Mouse (Mus musculus) lung, embryonic 15.5 days (tissue): ENCODE results near the gene Pidd1. TPM values are rescaled to one million over a fixed set of nuclear protein-coding genes. Genes with fewer than 3 reads are reported as not detected.

Source experiments
- ATAC-seq: fragments of 200-750 bp; cut with Nextera tagmentation; 2 replicates; pipeline ENCODE4 v1.8.0; 2017; ENCODE audit warnings: moderate number of reproducible peaks, borderline replicate concordance; ENCODE audit not compliant: low FRiP score, low TSS enrichment; ENCODE audit errors: extremely low read depth
- H3K27ac ChIP-seq: fragments of 300-500 bp; sonication (generic); 2 replicates; pipeline ENCODE4 v1.5.1; 2015; ENCODE audit warnings: moderate library complexity, mild to moderate bottlenecking, inconsistent platforms
- H3K27me3 ChIP-seq: fragments of 300-500 bp; sonication (generic); 2 replicates; pipeline ENCODE4 v1.6.1; 2015; ENCODE audit warnings: inconsistent platforms
- H3K36me3 ChIP-seq: fragments of 300-500 bp; sonication (generic); 2 replicates; pipeline ENCODE4 v1.6.1; 2015; ENCODE audit warnings: inconsistent platforms
- H3K4me1 ChIP-seq: fragments of 300-500 bp; sonication (generic); 2 replicates; pipeline ENCODE4 v1.6.1; 2015; ENCODE audit warnings: inconsistent platforms
- H3K4me2 ChIP-seq: fragments of 300-500 bp; sonication (generic); 2 replicates; pipeline ENCODE4 v1.6.1; 2015; ENCODE audit warnings: inconsistent platforms, mild to moderate bottlenecking, moderate library complexity
- H3K4me3 ChIP-seq: fragments of 300-500 bp; sonication (generic); 2 replicates; pipeline ENCODE4 v1.5.1; 2015; ENCODE audit warnings: mild to moderate bottlenecking, inconsistent platforms
- H3K9ac ChIP-seq: fragments of 300-500 bp; sonication (generic); 2 replicates; pipeline ENCODE4 v1.6.1; 2015; ENCODE audit warnings: inconsistent platforms
- H3K9me3 ChIP-seq: fragments of 300-500 bp; sonication (generic); 2 replicates; pipeline ENCODE4 v1.6.1; 2016; ENCODE audit warnings: inconsistent platforms
- WGBS: fragments of 180-500 bp; shearing (Covaris S2); methylation state at CpG from one replicate; pipeline ENCODE4 v1.1.7; 2015; 5-methylcytosine and 5-hydroxymethylcytosine counted together
- polyA plus RNA-seq: library from polyadenylated mRNA; unstranded; fragments of >200 nt; fragmentation: Nextera tagmentation; extraction: Ambion mirVana; gene quantifications from 2 replicates; pipeline ENCODE4 v1.2.1, GENCODE M21; 2015

The Pidd1 gene
- polyA plus RNA-seq, 1 experiment from 2014 or later, result 15.8 TPM

DNA sequence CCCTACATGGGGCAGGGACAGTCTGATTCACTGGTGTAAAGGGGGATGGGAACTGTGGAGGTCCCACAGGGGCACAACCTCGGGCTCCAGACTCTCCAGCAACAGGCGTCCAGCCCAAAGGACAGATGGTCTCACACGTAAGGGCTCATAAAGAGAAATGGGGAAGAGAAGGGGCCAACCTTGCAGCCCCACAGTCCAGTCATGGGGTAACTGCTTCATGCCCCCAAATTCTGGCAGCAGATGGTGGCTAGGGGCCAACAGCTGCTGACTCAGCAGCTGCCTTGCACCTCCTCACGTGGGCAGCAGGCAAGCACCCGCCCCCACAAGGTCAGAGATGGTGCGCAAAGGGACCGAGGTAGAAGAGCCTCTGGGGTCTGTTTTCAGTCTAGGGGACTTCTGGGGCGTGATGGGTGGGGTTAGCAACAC is 11.6 kb downstream of the Pidd1 start:
- peaks cover 29% of the 10 kb centered on the region for H3K4me1 ChIP-seq
- 74% methylated on average over 8 of the region's 8 CpGs for WGBS

DNA sequence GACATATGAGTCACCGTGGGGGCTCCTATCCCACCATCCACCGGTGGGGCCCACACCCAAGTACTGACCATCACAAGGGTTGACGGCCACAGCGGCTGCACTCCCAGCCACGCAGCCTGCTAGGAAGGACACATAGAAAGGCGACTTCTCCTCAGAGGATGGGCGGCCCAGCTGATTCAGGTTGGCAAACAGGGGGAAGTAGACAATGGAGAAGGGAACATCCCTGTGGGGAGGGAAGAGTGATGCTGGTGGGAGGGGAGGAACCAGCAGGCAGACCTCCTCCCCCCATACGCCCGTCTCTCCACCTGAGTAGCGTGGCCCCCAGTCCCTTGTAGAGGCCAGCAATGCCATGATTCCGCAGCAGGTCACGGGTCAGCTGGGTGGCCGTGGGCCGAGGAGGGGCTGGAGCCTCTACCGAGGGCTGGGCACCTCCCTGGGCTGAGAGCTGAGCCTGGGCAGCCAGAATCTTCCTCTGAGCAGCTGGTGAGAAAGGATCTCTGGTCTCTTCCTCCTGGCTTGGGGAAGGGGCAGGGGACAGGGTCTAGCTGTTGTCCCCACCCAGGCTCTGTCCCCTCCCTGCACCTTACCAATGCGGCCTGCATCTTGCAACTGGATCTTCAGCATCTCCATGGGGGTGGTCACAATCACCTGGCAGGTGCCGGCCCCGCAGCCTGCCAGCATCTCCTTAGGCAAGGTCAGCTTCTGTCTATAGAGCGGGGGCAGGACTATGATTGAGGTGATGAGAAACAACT is 12.2 kb downstream of the Pidd1 start:
- no peaks in the 10 kb centered on the region for H3K27me3 ChIP-seq
- WGBS, result 93% methylated on average over 19 of the region's 19 CpGs
- H3K4me3 ChIP-seq, result no peak overlapping the region
- H3K9me3 ChIP-seq, result no peaks in the 10 kb centered on the region
- no peak overlapping the region for H3K27ac ChIP-seq
- H3K4me1 ChIP-seq, result peaks cover 25% of the 10 kb centered on the region
- H3K9ac ChIP-seq, result no peak overlapping the region
- H3K36me3 ChIP-seq, result peaks cover 27% of the 10 kb centered on the region
- ATAC-seq, result no peak
- H3K4me2 ChIP-seq, result no peak overlapping the region

More for the DNA sequence above, 11.6 kb downstream of the Pidd1 start:
- no peak overlapping the region for H3K4me3 ChIP-seq
- no peak for ATAC-seq
- no peaks in the 10 kb centered on the region for H3K9me3 ChIP-seq
- H3K27me3 ChIP-seq, result no peaks in the 10 kb centered on the region
- no peak overlapping the region for H3K4me2 ChIP-seq
- no peak overlapping the region for H3K27ac ChIP-seq
- H3K36me3 ChIP-seq, result peaks cover 27% of the 10 kb centered on the region
- no peak overlapping the region for H3K9ac ChIP-seq

DNA sequence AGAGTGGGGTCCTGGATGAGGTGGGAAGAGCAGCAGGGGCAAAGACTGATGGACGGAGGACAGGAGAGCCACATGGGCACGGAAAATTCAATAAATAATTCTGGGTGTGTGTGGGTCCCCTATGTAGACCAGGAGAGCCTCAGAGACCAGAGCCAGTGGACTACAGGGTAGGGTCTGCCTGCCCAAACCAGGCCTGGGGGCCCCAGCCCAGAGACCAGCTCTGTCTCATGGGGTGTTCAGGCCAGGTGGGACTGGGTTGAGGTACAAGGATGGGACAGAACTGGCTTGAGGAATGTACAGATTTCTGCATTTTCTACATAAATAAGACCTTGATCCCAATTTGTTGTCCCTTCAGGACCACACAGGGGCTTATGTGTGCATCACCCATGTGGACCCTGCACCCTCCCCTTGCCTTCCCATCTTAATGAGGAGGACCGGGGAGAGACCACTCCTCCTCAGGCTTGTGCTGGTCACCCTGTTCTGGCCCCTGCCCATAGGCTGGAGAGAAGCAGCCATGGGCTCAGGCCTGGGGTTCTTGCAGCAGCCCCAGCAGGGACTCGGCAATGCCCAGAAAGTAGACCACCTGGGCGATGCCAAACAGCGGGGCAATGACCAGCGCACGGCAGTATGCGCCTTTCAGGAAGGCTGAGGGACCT is 13.1 kb downstream of the Pidd1 start:
- WGBS, result 88% methylated on average over 9 of the region's 9 CpGs
- ATAC-seq, result no peak
- Histone ChIP-seq H3K27me3 (no peaks in the 10 kb centered on the region), H3K4me1 (peaks cover 19% of the 10 kb centered on the region), H3K9me3 (no peaks in the 10 kb centered on the region), H3K9ac (no peak overlapping the region), H3K36me3 (peaks cover 27% of the 10 kb centered on the region), H3K4me2 (no peak overlapping the region), H3K4me3 (no peak overlapping the region), H3K27ac (no peak overlapping the region)

DNA sequence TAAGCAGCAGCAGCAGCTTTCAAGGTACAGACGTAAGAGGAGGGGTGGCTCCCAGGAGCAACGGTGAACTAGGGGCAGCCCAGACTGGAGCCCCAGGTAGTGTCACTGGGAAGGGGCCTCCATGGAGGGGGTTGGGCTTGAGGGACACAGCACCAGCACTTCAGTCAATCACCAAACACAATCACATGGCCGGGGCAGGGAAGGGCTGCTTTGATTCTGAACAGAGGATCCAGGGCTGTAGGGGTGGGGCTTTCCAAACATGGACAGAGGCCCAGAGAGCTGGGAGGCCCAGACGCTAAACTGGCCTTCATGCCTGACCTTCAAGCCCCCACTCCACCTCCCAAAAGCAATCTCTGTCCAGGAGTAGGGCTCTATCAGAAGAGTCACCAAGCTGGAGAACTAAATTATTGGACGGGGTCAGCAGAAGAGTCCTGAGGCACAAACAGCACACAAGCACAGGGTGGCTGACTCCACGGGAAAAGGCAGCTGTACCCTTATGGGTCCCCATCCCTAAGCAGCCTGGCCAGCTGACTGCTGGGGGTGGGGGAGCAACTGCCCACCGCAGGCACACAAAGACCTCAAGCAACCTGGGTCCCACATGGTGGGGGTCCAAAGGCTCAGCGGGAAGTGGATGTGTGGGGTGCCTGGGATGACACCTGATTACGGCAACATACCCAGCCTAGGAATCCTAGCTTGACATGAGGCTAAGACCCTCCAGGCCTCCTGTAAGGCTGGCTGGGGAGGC is 13.8 kb downstream of the Pidd1 start:
- Histone ChIP-seq H3K27ac (no peak overlapping the region), H3K4me2 (no peak overlapping the region), H3K9me3 (no peaks in the 10 kb centered on the region), H3K4me3 (no peak overlapping the region), H3K27me3 (no peaks in the 10 kb centered on the region), H3K4me1 (peaks cover 13% of the 10 kb centered on the region), H3K36me3 (peaks cover 27% of the 10 kb centered on the region), H3K9ac (no peak overlapping the region)
- ATAC-seq, result no peak
- whole genome bisulfite sequencing, result 58% methylated on average over 9 of the region's 9 CpGs

DNA sequence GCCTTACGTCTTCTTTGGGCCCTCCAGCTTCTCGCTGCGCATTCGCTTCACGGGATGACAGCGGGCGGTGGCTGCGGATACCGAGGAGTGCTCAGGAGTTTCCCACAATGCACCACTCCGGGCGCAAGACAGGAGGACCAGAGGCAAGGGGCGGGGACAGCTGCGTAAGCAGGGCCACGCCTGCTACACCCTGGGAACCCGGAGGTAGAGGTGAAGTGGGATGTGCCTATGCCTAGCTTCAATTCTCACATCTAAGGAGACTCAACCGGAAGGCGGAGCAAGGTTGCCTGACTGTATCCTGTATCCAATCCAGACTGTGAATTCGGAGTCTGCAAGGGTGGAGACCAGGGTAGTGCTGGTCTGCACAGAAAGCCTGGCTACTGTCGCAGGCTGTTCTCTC is 14.5 kb downstream of the Pidd1 start, which contains the start of gene Cend1:
Gene Cend1 (minus strand): TSS at position 182 of the 400 bp plus-strand sequence.
- Histone ChIP-seq H3K4me2 (peak within 1 kb of the TSS; percentile 28), H3K9me3 (no peaks in the 10 kb centered on the region), H3K27ac (no peak within 1 kb of the TSS), H3K36me3 (peaks cover 27% of the 10 kb centered on the region), H3K9ac (no peak within 1 kb of the TSS), H3K4me1 (peaks cover 6% of the 10 kb centered on the region), H3K4me3 (no peak within 1 kb of the TSS), H3K27me3 (no peaks in the 10 kb centered on the region)
- WGBS, result 6% methylated on average over 19 of the region's 19 CpGs
- no peak; the same call in 1 of the 2 replicates for ATAC-seq

- no peak overlapping the region for H3K27ac ChIP-seq
- no peaks in the 10 kb centered on the region for H3K9me3 ChIP-seq
- 46% methylated on average over 5 of the region's 5 CpGs for WGBS
- H3K27me3 ChIP-seq, result no peaks in the 10 kb centered on the region
- no peak for ATAC-seq
- no peak overlapping the region for H3K4me2 ChIP-seq
- peaks cover 25% of the 10 kb centered on the region for H3K36me3 ChIP-seq
- no peak overlapping the region for H3K9ac ChIP-seq
- peaks cover under 1% of the 10 kb centered on the region; the same call in 1 of the 2 replicates for H3K4me1 ChIP-seq
- H3K4me3 ChIP-seq, result no peak overlapping the region
These were observed 15.1 kb downstream of the Pidd1 start for GRCm38 (mm10) chr7:141428701-141429100.

DNA sequence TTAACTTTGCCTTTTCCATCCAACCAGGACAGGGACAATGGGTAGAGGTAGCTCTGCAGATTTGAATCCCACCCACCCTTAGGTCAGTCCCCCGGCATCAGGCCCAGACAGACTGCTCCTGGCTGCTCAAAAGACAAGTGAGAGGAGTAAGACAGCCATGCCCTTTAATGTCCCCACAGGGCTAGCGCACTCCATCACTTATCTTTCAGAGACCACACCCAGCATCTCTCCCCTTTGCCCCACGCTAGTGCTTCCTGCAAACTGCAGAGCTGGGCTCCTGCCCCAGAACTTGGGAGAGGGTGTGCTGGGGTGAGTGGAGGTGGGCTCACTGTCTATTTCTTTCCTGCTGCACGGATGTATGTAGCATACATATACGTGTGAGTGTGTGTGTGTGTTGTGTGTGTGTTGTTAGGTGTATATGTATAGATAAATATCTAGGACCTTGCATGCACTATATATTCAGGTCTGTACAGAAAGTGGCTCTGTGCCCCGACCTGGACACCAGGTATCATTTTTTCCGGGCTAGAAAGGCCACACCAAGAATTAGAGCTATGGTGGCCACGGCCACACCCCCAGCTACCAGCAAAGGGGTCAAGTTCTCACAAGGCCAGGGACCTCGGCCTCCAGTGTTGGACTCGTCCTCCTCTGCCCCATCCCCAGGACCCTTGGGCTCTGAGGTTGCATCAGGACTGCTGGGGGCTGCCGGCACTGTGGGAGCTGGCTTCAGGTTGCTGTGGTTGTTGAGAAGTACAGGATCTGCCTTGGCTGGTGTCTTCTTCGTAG is 16.7 kb downstream of the Pidd1 start:
- Histone ChIP-seq H3K36me3 (peaks cover 19% of the 10 kb centered on the region), H3K27me3 (no peaks in the 10 kb centered on the region), H3K4me1 (no peaks in the 10 kb centered on the region), H3K9ac (no peak overlapping the region), H3K27ac (no peak overlapping the region), H3K4me3 (no peak overlapping the region), H3K4me2 (no peak overlapping the region), H3K9me3 (no peaks in the 10 kb centered on the region)
- no peak for ATAC-seq
- 76% methylated on average over 12 of the region's 12 CpGs for WGBS

GRCm38 (mm10) chr7:141423811-141424210 is 20.0 kb downstream of the Pidd1 start:
- ATAC-seq, result no peak
- Histone ChIP-seq H3K4me2 (no peak overlapping the region), H3K9ac (no peak overlapping the region), H3K4me1 (no peaks in the 10 kb centered on the region), H3K27me3 (no peaks in the 10 kb centered on the region), H3K4me3 (no peak overlapping the region), H3K27ac (no peak overlapping the region), H3K36me3 (no peaks in the 10 kb centered on the region), H3K9me3 (no peaks in the 10 kb centered on the region)
- WGBS, result 64% methylated on average over 4 of the region's 4 CpGs

DNA sequence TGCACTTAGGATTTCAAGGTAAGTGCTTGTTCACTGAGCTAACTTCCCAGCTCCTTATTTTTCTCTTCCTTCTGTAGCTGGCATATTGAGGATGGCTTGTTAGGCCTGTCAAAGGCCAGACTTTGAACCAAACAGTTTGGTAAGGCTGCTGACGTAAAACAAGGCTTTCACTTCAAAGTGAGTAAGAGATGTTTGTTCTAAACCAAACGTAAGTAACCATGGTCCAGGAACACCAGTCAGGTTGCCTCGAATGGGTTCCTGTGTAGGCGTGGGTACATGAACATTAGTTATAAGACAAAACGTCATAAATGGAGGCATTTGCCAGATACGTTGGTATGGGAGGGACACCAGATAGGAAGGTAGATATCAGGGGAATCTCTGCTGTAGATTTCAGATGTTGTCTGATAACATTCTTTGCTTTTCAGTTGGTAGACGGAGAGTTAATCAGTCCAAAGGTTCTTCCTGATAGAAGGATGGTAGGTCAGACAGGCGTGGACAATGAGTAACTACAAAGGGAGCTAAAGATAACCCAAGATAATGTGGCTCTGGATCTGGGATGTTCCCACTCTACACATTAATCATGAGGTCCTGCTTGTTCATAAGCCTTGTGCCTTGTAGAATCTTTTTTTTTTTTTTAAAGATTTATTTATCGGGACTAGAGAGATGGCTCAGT is 23.7 kb downstream of the Pidd1 start:
- Histone ChIP-seq H3K4me3 (no peak overlapping the region), H3K36me3 (no peaks in the 10 kb centered on the region), H3K9me3 (no peaks in the 10 kb centered on the region), H3K27me3 (no peaks in the 10 kb centered on the region), H3K4me1 (no peaks in the 10 kb centered on the region), H3K27ac (no peak overlapping the region), H3K4me2 (no peak overlapping the region), H3K9ac (no peak overlapping the region)
- ATAC-seq, result no peak
- WGBS, result 64% methylated on average over 9 of the region's 9 CpGs

DNA sequence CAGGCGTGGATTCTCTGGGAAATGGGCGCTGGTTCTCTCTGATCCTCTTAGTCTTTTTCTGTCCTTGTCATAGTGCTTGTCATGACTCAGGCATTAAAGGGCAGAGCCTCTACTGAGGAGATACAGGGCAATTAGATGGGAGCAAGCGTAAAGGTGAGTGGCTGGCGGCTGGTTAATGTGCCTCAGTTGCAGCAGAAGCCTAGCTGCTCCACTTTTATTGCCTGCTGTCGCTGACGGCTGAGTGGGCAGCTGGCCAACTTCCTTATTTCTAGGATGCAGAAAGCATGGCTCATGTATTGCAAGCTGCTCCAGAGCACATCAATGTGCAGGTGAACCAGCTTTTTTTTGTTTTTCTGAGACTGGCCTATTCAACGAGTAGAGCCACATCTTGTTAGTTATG is 24.9 kb downstream of the Pidd1 start:
- no peak for ATAC-seq
- Histone ChIP-seq H3K4me3 (no peak overlapping the region), H3K9me3 (no peaks in the 10 kb centered on the region), H3K36me3 (no peaks in the 10 kb centered on the region), H3K9ac (no peak overlapping the region), H3K4me1 (peaks cover 7% of the 10 kb centered on the region), H3K4me2 (no peak overlapping the region), H3K27ac (no peak overlapping the region), H3K27me3 (no peaks in the 10 kb centered on the region)
- WGBS, result 59% methylated on average over 7 of the region's 7 CpGs
